Mouse (Mus musculus) cerebellum, postnatal 14 days (tissue): ENCODE results near the gene Fam168a.
A peak's percentile ranks its signal among the peaks of the same experiment; 100 is the strongest.
"Not testable (repeated sequence)": the region's sequence is repeated elsewhere in the genome, so short reads cannot be mapped to it uniquely, and the experiment has no call there.

ENCODE experiments used
- DNase-seq, 2 experiments: peaks; one replicate each; pipeline ENCODE4 v3.0.0; 2021; ENCODE audit warnings: mixed read lengths in 2 of 2

Gene Fam168a

GRCm38 (mm10) chr7:100706883-100707480 is 547 bp downstream of the Fam168a start:
- DNase-seq, result no peak

DNA sequence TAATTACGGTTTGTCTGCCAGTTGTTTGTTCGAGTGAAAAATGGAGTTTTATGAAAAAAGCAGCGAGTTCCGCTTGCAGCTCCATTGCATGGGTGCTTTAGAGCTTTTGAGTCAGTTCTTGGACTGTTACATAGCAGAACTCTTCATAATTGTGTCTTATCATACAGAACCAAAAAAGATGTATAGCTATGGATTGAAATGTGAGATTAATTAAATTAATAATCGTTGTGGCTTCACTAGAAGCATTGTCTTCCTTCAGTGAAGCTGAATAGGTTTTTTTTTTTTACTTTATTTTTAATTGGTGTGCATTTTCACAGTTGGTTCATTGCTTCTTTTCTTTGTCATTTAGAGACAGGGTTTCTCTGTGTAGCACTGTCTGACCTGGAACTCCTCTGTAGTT is 12.3 kb downstream of the Fam168a start:
- DNase-seq, result no peak

- peak; percentile 52 to 53 for DNase-seq
Measured at GRCm38 (mm10) chr7:100722268-100722667, 15.8 kb downstream of the Fam168a start.

DNA sequence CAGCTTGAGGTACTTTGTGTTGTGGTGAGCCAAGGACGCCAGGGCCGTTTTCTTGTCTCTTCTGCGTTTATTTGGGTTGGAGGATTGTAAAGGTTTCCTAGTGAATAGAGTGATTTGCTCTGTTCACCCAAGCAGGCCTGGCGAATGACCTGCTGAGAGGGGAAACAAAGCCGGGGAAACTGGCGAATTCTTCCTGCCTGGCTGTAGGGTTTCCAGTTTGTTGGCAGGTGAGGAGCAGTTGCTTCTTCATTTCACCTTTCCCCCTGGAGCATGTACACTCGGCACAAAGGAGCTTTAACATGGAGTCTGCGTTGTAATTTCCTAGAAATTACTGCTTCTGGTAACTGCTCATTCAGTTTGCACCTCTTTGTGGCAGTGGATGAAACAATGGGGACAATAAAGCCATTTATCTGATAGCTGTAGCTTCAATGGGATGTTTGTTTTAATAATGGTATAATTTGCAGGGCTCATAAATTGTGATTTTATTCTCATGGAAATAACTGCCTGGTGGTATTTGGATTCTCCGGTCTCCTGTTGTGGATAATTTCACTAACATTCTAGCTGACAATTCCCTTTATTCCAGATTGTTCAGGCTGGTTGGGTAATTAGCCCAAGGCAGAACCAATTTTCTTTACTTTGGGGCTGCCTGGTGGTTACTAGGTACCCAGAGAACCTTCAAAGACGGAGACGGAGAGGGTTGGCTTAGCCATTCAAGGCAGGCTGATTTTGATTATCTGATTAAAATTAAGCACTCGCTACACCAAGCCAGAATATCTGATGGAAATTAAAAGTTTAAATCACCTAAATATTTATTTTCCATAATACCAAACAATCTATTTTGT is 17.2 kb downstream of the Fam168a start:
- peak in 1 of 2 experiments; percentile 34 for DNase-seq

- DNase-seq, result no peak
Measured at GRCm38 (mm10) chr7:100727538-100728085, 21.2 kb downstream of the Fam168a start.

GRCm38 (mm10) chr7:100729778-100730177 is 23.3 kb downstream of the Fam168a start:
- DNase-seq, result no peak

GRCm38 (mm10) chr7:100732341-100733050 is 26.1 kb downstream of the Fam168a start:
- no peak for DNase-seq

- peak; percentile 43 to 51 for DNase-seq
Measured at GRCm38 (mm10) chr7:100733051-100733813, 26.8 kb downstream of the Fam168a start.

DNA sequence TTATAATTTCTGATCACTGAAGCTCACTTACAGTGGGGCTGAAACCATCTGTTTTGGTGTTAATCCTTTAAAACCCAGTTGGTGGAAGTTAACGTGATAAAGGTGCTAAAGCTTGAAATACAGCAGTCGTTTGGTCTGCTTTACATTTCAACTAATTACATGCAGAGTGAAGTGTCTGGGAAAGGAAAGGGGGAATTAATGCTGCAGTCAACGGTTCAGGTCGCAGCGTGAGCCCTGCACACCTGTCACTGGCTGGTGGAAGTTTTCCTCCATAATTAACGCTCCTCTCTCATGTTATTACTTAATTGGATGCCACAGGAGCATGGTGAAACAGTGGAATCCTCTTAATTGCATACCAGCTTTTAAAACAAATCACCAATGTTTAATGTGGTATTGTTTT is 27.8 kb downstream of the Fam168a start:
- no peak for DNase-seq

DNA sequence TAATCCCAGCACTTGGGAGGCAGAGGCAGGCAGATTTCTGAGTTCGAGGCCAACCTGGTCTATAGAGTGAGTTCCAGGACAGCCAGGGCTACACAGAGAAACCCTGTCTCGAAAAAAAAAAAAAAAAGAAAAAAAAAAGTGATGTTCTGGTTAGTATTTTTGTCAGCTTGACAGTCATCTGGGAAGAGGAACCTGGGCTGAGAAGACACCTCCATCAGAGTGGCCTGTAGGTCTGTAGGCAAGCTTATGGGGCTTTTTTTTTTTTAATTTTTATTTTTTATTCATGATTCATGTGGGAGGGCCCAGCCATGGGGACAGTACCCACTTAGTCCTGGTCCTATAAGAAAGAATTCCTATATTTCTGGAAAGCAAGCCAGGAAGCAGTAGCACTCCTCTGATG is 28.5 kb downstream of the Fam168a start:
- not testable (repeated sequence) for DNase-seq

DNA sequence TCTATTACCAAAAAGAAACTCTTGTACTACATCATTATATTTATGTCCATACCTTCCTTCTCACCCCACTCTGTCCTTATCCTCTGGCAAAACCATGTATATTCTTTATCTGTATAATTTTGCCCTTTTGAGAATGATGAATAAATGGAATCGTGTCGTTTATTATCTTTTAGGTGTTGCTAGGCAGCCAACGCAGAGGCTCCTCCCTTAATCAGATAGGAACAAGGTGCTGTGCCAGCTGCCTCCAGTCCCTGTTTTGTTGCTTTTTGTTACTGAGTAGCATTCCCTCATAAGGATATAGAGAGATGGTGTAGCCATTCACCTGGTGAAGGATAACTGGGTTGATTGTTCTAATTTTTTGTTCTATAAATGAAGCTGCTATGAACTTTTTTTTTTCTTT is 29.7 kb downstream of the Fam168a start:
- no peak for DNase-seq

- DNase-seq, result no peak
Measured at GRCm38 (mm10) chr7:100744372-100744771, 37.9 kb downstream of the Fam168a start.

DNA sequence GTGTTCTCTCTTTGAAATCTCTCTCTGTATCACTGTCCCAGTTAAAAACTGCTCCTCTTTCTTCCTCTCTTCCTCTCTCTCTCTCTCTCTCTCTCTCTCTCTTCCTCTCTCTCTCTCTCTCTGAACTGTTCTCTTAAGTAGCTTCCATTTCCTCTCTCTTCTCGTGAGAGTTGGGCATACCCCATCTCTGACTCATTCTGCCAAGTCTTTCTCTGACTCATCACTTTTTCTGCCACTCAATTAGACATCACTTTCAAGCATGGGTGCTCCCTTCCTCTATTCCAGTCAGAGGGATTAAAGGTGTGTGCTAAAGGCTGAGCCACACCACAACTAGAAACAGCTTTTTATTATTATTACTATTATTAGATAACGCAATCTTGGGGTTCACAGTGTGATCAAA is 43.7 kb downstream of the Fam168a start:
- DNase-seq, result no peak

DNA sequence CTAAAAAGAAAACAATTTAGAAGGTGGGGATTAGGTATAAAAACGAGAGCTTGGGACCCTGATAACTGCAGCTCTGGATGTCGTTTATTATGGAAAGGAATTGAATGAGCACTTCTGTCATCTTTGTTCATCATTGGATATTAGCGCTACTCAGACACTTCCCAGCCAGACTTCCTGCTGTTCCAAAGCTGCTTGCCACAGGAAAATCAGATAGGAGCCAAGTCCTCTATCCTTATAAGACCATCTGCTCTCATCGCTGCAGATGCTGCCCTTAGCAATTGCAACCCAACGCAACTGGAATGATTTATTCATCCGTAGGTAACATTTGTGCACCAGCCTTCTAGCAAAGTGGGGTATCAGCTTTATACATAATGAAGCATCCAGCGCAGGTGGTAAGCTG is 52.3 kb downstream of the Fam168a start:
- DNase-seq, result peak; percentile 80 to 87

GRCm38 (mm10) chr7:100762726-100763125 is 56.3 kb downstream of the Fam168a start:
- peak; percentile 63 to 73 for DNase-seq

GRCm38 (mm10) chr7:100767568-100767967 is 61.1 kb downstream of the Fam168a start:
- no peak for DNase-seq

- no peak for DNase-seq
Measured at GRCm38 (mm10) chr7:100768009-100768408, 61.6 kb downstream of the Fam168a start.

GRCm38 (mm10) chr7:100769534-100770083 is 63.2 kb downstream of the Fam168a start:
- DNase-seq, result no peak

DNA sequence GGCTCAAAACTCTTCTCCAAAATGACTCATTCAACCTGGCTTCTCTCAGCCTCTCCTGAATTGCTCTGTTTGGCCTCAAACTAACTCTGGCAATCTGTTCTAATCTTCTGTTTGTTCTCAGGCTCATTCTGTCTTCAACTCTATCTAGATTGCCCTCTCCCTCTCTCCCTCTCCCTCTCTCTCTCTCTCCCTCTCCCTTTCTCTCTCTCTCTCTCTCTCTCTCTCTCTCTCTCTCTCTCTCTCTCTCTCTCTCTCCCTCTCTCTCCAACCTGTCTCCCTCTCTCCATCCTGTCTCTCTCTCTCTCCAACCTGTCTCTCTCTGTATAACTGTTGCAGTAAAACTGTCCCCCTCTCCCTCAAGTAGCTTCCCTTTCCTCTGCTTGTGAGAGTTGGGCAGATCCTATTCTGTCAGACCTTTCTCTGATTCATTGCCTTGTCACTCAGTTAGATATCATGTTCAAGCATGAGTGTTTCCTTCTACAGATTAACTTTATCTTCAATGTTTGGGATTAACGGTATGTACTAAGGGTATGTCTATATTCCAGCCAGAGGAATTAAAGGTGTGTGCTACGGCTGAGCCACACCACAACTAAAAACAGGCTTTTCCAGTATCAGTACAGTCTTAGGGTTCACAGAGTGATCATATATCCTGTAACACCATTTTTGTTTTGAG is 64.4 kb downstream of the Fam168a start:
- no peak for DNase-seq

GRCm38 (mm10) chr7:100774189-100774588 is 67.8 kb downstream of the Fam168a start:
- no peak for DNase-seq

GRCm38 (mm10) chr7:100775810-100776209 is 69.4 kb downstream of the Fam168a start:
- DNase-seq, result no peak

- DNase-seq, result no peak
Measured at GRCm38 (mm10) chr7:100780192-100780591, 73.8 kb downstream of the Fam168a start.
